Mouse (Mus musculus) heart, adult 2 months (tissue): ENCODE results near the gene Grtp1. TPM values are rescaled to one million over a fixed set of nuclear protein-coding genes. Genes with fewer than 3 reads are reported as not detected.

Source experiments
- DNase-seq, 2 experiments: peaks; one replicate each; pipeline ENCODE4 v3.0.0; 2021
- H3K27ac ChIP-seq: fragments of 200-600 bp; 2 replicates; pipeline ENCODE4 v1.8.1; 2022
- H3K27me3 ChIP-seq: fragments of 200-500 bp; 2 replicates; pipeline ENCODE4 v1.6.1; 2012; ENCODE audit warnings: mild to moderate bottlenecking, low read length, inconsistent platforms, mixed read lengths; ENCODE audit not compliant: control insufficient read depth, insufficient read depth
- H3K36me3 ChIP-seq: fragments of 200-500 bp; 2 replicates; pipeline ENCODE4 v1.6.1; 2012; ENCODE audit warnings: low read length, inconsistent platforms; ENCODE audit not compliant: control insufficient read depth, insufficient read depth
- H3K4me1 ChIP-seq: fragments of 200-500 bp; 2 replicates; pipeline ENCODE4 v1.6.1; 2011; ENCODE audit warnings: low read length; ENCODE audit not compliant: control insufficient read depth, insufficient read depth
- H3K4me3 ChIP-seq: fragments of 200-600 bp; 2 replicates; pipeline ENCODE4 v1.8.1; 2022
- H3K79me2 ChIP-seq: fragments of 200-500 bp; replicated peaks from 2 replicates; pipeline ENCODE4 v1.6.1; 2012; ENCODE audit warnings: mild to moderate bottlenecking, inconsistent platforms, low read length, moderate library complexity, mixed read lengths; ENCODE audit not compliant: control insufficient read depth, insufficient read depth
- H3K9ac ChIP-seq: fragments of 200-500 bp; 2 replicates; pipeline ENCODE4 v1.6.1; 2012; ENCODE audit warnings: low read depth, mild to moderate bottlenecking, control low read depth, inconsistent platforms, low read length, mixed read lengths
- CTCF ChIP-seq: fragments of 200-600 bp; IDR thresholded peaks from 2 replicates; pipeline ENCODE4 v1.8.1; 2022; ENCODE audit warnings: antibody characterized with exemption, mild to moderate bottlenecking, moderate library complexity
- EP300 ChIP-seq: fragments of 200-500 bp; IDR thresholded peaks from 2 replicates; pipeline ENCODE4 v1.6.1; 2011; ENCODE audit warnings: low read depth, low read length, control low read depth; ENCODE audit not compliant: insufficient read depth
- POLR2A ChIP-seq: fragments of 200-500 bp; IDR thresholded peaks from 2 replicates; pipeline ENCODE4 v1.6.1; 2011; ENCODE audit warnings: mild to moderate bottlenecking, low read depth, low read length, control low read depth; ENCODE audit not compliant: insufficient read depth
- WGBS: fragments of 180-500 bp; shearing (Covaris S2); methylation state at CpG from one replicate; pipeline ENCODE4 v1.1.7; 2018; 5-methylcytosine and 5-hydroxymethylcytosine counted together
- intact Hi-C: fragments of 180-260 bp; cut with DNase I; formaldehyde crosslinking; loops from one replicate; pipeline ENCODE4 v1.15.1; 2025
- polyA plus RNA-seq: library from polyadenylated mRNA; depleted of rRNA; stranded (reverse); fragments of >200 nt; gene quantifications from 2 replicates; pipeline ENCODE4 v1.2.3, GENCODE M21; 2012
- total RNA-seq, 2 experiments: library from RNA; stranded (reverse); gene quantifications; 2 replicates each; pipeline ENCODE4 v1.2.3; 2021

Grtp1 gene
- total and polyA plus RNA-seq, 3 experiments, result 3.8 to 5.1 (median 3.9) TPM

DNA sequence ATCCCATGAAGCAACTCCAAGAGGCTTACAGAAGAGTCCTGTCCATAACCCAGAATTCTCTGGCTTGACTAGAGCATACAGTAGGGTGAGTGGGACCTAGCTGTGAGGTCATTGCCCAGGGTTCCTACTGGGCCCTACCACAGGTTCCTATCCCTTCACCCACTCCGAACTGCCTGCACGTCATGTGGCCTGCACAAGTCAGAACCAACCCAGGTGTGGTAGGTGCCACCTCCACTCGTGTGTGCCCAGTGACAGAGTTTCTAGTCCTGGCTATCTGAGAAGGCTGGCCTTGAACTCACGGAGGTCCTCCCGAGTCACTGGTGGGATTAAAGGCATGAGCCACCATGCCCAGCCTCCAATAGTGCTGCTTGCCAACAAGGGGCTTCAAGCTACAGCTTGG lies 22.3 kb downstream of the Grtp1 start:
- H3K4me1 ChIP-seq, result no peaks in the 10 kb centered on the region; the same call in 1 of the 2 replicates
- TF ChIP-seq CTCF, result no peak
- no peak for TF ChIP-seq POLR2A
- TF ChIP-seq EP300, result no peak
- no peak overlapping the region for H3K4me3 ChIP-seq
- DNase-seq, result no peak
- no peaks in the 10 kb centered on the region for H3K27me3 ChIP-seq
- H3K27ac ChIP-seq, result no peak overlapping the region
- 91% methylated on average over 5 of the region's 5 CpGs for WGBS
- intact Hi-C loops, result no loop called here
- H3K79me2 ChIP-seq, result no peaks in the 10 kb centered on the region
- no peaks in the 10 kb centered on the region for H3K36me3 ChIP-seq
- H3K9ac ChIP-seq, result no peak overlapping the region

DNA sequence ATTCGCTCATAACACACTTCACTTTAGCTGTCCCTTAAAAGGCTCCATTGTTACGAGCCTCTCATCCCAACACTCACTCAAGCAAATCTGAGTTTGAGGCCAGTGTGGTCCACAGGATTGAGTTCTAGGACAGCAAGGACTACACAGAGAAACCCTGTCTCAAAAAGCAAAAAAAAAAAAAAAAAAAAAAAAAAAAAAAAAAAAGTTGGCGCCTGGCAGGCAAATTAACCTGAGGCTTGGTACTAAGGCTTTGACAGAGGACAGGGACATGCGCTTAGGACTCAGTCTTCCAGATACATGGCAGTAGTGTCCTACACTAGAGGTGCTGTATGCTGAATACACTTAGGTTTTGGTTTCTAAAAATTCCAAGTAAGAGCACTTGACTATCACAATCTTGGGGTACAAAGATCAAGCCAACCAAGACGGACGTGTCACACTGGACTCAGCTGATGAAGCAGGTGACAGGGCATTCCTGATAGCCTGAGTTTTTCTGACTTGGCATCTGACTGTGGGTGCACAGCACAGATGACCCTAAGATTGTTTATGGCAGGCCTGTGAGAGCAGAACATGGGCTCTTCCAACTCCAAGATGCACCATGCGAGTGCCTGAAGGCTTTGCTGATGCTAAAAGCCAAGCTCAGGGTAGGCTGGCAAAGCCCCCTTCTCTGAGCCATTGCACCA lies 23.1 kb downstream of the Grtp1 start:
- H3K9ac ChIP-seq, result no peak overlapping the region

DNA sequence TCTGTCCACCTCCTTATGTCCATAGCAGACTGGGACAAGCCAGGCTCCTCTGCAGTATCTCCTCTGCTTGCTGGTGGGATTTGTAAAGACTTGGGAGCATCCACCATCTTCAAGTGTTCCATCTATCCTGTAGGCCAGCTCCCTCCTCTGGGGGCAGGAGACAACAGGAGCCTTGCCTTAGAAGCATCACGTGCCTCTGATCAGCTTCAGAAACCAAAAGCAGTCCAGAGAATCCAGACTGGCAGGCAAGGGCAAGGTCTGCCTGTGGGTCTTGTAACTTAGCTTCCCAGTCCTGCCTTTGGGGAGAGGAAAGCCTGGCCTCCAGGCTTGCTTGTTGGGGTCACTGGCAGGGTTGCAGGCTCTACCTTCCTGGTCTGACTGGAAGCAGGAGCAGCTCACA lies 24.8 kb downstream of the Grtp1 start:
- Histone ChIP-seq H3K79me2 (no peaks in the 10 kb centered on the region), H3K4me1 (no peaks in the 10 kb centered on the region; the same call in 1 of the 2 replicates), H3K9ac (no peak overlapping the region), H3K27ac (no peak overlapping the region), H3K27me3 (no peaks in the 10 kb centered on the region), H3K36me3 (no peaks in the 10 kb centered on the region), H3K4me3 (no peak overlapping the region)
- intact Hi-C loops, result no loop called here
- TF ChIP-seq POLR2A (no peak), CTCF (no peak), EP300 (no peak)
- DNase-seq, result no peak
- WGBS, result 83% methylated on average over 1 of the region's 1 CpGs

More for the DNA sequence above, 23.1 kb downstream of the Grtp1 start:
- DNase-seq, result no peak
- Histone ChIP-seq H3K4me3 (no peak overlapping the region), H3K79me2 (no peaks in the 10 kb centered on the region), H3K36me3 (no peaks in the 10 kb centered on the region), H3K27me3 (no peaks in the 10 kb centered on the region), H3K27ac (no peak overlapping the region), H3K4me1 (no peaks in the 10 kb centered on the region; the same call in 1 of the 2 replicates)
- 90% methylated on average over 7 of the region's 7 CpGs for WGBS
- intact Hi-C loops, result no loop called here
- TF ChIP-seq CTCF (no peak), EP300 (no peak), POLR2A (no peak)

DNA sequence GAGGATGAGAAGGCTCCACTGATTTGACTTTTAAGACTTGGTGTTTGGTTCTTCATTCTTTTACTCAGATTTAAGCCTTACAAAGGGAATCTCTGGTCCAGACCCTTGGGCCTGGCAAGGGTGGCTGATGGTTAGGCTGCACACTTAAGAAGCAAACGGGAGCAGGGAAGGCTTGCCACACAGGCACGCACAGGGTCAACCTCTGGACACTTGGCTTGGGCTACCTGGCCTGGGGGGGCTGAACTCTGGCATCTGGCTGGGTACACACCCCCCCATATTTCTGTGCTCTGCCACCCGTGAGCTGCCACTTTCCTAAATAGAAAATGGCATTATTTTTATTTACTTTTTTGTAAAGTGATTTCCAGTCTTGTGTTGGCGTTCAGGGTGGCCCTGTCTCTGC lies 25.6 kb downstream of the Grtp1 start:
- WGBS, result 79% methylated on average over 4 of the region's 4 CpGs
- Histone ChIP-seq H3K79me2 (no peaks in the 10 kb centered on the region), H3K27me3 (no peaks in the 10 kb centered on the region), H3K27ac (no peak overlapping the region), H3K36me3 (no peaks in the 10 kb centered on the region), H3K4me1 (no peaks in the 10 kb centered on the region), H3K4me3 (no peak overlapping the region), H3K9ac (no peak overlapping the region)
- no peak for DNase-seq
- TF ChIP-seq EP300, result no peak
- intact Hi-C loops, result no loop called here

DNA sequence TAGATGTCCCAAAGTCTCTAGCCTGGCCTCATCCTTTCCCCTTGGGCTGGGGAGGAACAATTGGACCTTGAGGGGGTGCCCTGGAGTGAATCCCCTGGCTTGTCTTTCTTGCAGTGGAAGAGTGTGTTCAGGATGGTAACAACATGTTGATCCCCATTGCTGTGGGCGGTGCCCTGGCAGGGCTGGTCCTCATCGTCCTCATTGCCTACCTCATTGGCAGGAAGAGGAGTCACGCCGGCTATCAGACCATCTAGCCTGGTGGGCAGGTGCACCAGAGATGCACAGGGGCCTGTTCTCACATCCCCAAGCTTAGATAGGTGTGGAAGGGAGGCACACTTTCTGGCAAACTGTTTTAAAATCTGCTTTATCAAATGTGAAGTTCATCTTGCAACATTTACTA lies 26.1 kb downstream of the Grtp1 start:
- Histone ChIP-seq H3K27ac (no peak overlapping the region), H3K27me3 (no peaks in the 10 kb centered on the region), H3K4me3 (no peak overlapping the region), H3K36me3 (no peaks in the 10 kb centered on the region), H3K4me1 (no peaks in the 10 kb centered on the region), H3K9ac (no peak overlapping the region), H3K79me2 (no peaks in the 10 kb centered on the region)
- no peak for DNase-seq
- intact Hi-C loops, result no loop called here
- TF ChIP-seq EP300 (no peak), CTCF (no peak), POLR2A (no peak)
- WGBS, result 83% methylated on average over 4 of the region's 4 CpGs

DNA sequence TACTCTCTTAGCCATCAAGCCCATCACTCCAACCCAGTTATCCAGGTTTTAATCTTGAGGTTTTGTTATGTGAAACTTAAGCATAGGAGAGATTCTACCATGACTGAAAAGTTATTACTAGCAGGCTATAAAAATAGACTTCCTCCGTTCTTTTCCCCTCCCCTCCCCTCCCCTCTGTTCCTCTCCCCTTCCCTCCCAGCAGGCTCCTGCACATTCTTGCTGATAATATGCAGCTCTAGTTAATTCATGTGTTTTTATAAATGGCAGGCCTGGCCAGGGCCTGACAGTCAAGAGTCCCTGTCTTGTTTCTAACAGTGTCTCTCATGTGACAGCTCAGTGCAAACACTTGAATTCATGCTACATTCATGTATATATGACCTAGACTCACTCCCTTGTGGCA lies 29.9 kb downstream of the Grtp1 start:
- 0 out of 2 replicates have a peak, but pooled peaks cover 1% of the 10 kb centered on the region for H3K79me2 ChIP-seq
- TF ChIP-seq POLR2A (no peak), CTCF (no peak), EP300 (no peak)
- H3K4me1 ChIP-seq, result no peaks in the 10 kb centered on the region
- peaks cover 6% of the 10 kb centered on the region for H3K36me3 ChIP-seq
- intact Hi-C loops, result loop anchor here (1.0 kb wide), 1 partner anchor 192 kb away; no protein-coding TSS in a partner anchor
- H3K9ac ChIP-seq, result no peak overlapping the region
- 5% methylated on average over 1 of the region's 1 CpGs for WGBS
- no peak for DNase-seq
- no peaks in the 10 kb centered on the region for H3K27me3 ChIP-seq
- no peak overlapping the region for H3K4me3 ChIP-seq
- H3K27ac ChIP-seq, result peak overlapping the region; percentile 47
